Mouse (Mus musculus) gonadal fat pad, adult 2 months (tissue): ENCODE results near the gene Cd300lb. TPM values are rescaled to one million over a fixed set of nuclear protein-coding genes. Genes with fewer than 3 reads are reported as not detected.

Source experiments
- DNase-seq: peaks from one replicate; pipeline ENCODE4 v3.0.0-alpha.2; 2012; ENCODE audit warnings: low read depth
- polyA plus RNA-seq: library from polyadenylated mRNA; depleted of rRNA; stranded (reverse); fragments of >200 nt; gene quantifications from 2 replicates; pipeline ENCODE4 v1.2.3, GENCODE M21; 2012; rRNA removed

Gene Cd300lb
- polyA plus RNA-seq, 1 experiment, result 3.7 TPM

DNA sequence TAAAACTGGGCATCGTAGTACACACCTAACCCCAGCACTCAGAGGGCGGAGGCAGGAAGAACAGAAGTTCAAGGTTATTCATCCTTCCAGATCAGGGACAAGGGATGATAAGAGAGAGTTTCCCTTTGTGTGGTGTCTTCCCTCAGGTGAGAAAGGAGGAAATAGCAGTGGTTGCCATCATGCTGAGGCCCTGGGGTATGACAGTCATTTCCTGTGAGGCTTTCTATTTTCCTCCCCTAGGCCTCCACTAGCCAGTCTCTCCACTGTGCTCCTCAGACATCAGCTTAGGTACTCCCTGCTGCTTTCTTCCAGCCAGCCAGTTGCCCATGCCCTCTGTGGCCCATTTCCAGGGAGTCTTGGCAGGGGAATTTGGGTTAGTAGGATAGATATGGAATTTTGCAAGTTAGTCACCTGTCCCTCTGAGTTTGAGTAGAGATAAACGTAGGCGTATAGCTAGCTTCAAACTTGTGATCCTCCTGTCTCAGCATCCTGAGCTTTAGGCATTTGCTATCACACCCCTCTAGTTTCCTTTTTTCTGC lies 50.9 kb downstream of the Cd300lb start:
- no peak for DNase-seq

DNA sequence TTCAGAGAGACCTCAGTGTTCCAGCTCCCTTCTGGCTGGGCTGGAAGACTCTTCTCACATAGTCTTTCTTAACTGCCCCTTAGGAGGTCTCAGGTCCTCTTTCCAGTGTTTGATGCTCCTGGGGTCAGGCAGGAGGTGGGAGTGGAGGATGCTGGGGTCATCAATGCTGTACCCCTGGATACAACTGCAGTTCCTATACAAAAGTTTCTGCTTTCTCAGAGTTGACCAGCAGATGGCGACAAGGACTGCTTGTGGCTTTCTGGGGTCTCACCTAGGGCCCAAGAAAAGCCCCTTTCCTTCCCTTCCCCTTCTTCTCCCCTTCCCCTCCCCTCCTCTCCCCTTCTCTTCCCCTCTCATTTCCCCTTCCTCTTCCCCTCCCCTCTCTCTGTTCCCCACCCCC lies 53.6 kb downstream of the Cd300lb start:
- no peak for DNase-seq

DNA sequence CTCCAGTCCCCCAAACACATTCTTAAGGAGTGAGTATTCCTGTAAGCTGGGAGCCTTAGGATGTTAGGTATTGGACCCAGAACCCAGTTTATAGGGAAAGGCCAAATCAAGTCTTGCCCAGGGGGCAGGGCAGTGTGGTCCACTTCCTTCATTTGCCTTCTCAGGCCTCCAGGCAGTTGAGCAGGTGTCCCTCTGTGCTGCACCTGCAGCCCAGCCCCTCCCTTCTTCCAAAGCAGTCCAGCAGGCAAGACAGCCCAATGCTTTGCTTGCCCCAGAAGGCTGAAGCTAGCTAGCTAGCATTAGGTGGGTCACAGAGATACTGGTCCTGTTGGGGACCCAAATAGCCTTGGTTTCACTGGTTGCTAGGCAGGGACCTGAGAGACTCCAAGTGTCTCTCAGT lies 54.0 kb downstream of the Cd300lb start:
- DNase-seq, result no peak

DNA sequence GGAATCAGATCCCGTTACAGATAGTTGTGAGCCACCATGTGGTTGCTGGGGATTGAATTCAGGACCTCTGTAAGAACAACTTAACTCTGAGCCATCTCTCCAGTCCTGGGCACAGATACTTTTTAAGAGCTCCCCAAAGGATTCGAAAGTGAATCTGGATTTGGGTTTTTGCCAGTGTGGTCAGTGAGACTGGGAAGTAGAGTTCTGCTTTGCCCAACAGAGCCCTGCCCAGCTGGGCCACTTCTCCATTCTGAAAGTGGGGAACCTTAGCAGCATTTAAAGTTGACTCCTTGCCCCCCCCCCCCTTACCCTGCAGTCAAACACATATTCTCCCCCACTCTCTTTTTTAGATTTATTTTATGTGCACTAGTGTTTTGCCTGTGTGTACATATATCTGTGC lies 54.5 kb downstream of the Cd300lb start:
- DNase-seq, result no peak

DNA sequence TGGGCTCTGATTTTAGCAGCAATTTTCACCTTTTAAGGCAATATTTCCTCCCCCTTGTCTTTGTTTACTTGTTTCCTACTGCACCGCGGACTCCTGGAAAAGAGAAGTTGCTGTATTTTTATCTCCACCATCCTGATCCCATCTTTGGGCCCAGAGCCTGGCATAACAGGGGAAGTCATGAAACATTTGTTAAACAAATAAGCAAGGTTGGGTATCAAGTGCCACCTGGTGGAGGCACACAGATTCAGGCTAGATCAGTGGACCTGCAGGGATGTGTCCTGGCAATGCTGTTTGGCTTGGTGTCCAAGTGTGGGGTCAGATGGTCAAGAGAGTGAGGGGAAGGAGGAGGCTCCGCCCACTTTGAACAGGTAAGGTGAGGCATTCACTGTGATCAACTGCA lies 57.0 kb downstream of the Cd300lb start:
- DNase-seq, result no peak

DNA sequence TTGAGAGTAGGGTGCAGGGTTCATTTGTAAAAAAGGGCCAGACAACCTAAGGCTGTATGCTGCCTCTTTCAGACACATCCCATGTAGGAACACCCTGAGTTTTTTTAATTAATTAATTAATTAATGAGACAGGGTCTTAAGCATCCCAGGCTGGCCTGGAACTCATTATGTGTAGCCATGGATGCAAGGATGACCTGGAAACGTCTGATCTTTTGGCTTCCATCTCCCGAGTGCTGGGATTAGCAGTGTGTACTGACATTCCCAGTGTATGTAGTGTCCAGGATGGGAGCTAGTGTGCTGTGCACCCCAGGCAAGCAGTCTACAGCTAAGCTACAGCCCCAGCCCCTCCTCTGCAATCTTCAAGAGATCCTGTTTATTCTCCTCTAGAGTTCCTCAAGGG lies 57.6 kb downstream of the Cd300lb start:
- DNase-seq, result no peak

GRCm38 (mm10) chr11:114876176-114876575 lies 58.0 kb downstream of the Cd300lb start:
- no peak for DNase-seq

DNA sequence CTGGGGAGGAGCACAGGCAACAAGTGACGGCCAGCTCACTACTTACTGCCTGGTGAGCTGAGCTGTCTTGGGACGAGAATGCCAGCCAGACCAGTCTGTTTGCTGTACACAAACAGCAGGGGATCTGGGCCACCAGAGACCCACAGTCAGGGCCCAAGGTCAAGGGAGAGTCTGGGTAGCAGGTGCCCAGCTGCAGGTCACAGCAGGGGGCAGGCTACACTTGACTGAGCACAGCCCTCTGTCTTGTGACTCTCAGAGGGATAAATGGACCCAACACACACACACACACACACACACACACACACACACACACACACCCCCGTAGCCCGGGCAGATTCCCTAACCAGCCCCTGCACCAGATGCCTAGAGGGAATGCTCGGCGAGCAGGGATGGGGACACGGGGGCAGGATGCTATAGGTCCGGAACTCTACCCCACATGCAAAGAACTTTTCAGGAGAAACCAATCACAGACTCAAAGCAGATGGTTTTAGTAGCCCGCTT lies 58.8 kb downstream of the Cd300lb start:
- no peak for DNase-seq

GRCm38 (mm10) chr11:114874226-114875145 lies 59.7 kb downstream of the Cd300lb start:
- no peak for DNase-seq

GRCm38 (mm10) chr11:114873022-114873817 lies 61.0 kb downstream of the Cd300lb start:
- no peak for DNase-seq

Other genes with a start within 250 kb of the Cd300lb start
- 1.6 and 2.0 TPM in 2 replicates for gene Dnaic2, start 207.0 kb downstream of the Cd300lb start, polyA plus RNA-seq
- gene Kif19a, start 169.0 kb downstream of the Cd300lb start, polyA plus RNA-seq, result 1.3 and 1.5 TPM in 2 replicates
- 4.5 and 8.2 TPM in 2 replicates for gene Btbd17, start 138.4 kb downstream of the Cd300lb start, polyA plus RNA-seq
- 0.90 and 3.6 TPM in 2 replicates for gene Gpr142, start 135.5 kb downstream of the Cd300lb start, polyA plus RNA-seq
- 93.0 and 119 TPM in 2 replicates for gene Gprc5c, start 83.2 kb downstream of the Cd300lb start, polyA plus RNA-seq
- 4.1 and 5.6 TPM in 2 replicates for gene Cd300a, start 44.3 kb downstream of the Cd300lb start, polyA plus RNA-seq
- gene Cd300c, start 34.8 kb upstream of the Cd300lb start, polyA plus RNA-seq, result 0.22 and 0.26 TPM in 2 replicates
- 2.5 and 4.9 TPM in 2 replicates for gene Cd300ld, start 55.5 kb upstream of the Cd300lb start, polyA plus RNA-seq
- 4.4 and 4.8 TPM in 2 replicates for gene Cd300c2, start 67.5 kb upstream of the Cd300lb start, polyA plus RNA-seq
- 0.65 and 0.74 TPM in 2 replicates for gene Cd300ld2, start 81.8 kb upstream of the Cd300lb start, polyA plus RNA-seq
- 1.3 and 1.5 TPM in 2 replicates for gene Cd300ld4, start 92.6 kb upstream of the Cd300lb start, polyA plus RNA-seq
- gene Cd300ld5, start 103.4 kb upstream of the Cd300lb start, polyA plus RNA-seq, result 6.8 and 6.9 TPM in 2 replicates
- 16.4 and 37.6 TPM in 2 replicates for gene Cd300ld3, start 114.0 kb upstream of the Cd300lb start, polyA plus RNA-seq
- 0.19 and 0.24 TPM in 2 replicates for gene Cd300e, start 127.8 kb upstream of the Cd300lb start, polyA plus RNA-seq
- 0.60 and 0.72 TPM in 2 replicates for gene Rab37, start 157.0 kb upstream of the Cd300lb start, polyA plus RNA-seq
- gene Cd300lf, start 199.6 kb upstream of the Cd300lb start, polyA plus RNA-seq, result 0.62 and 0.66 TPM in 2 replicates
- gene Slc9a3r1, start 229.0 kb upstream of the Cd300lb start, polyA plus RNA-seq, result 63.7 and 90.9 TPM in 2 replicates